Mouse (Mus musculus) E14TG2a.4 (cell line): Measurements from ENCODE around the gene Hspb8.

Source experiments
- H3K27me3 ChIP-seq: 2 replicates; pipeline ENCODE4 v1.6.1; 2014; ENCODE audit warnings: low read length, control low read depth; ENCODE audit not compliant: insufficient read depth
- H3K36me3 ChIP-seq: 2 replicates; pipeline ENCODE4 v1.6.1; 2014; ENCODE audit warnings: low read length, control low read depth; ENCODE audit not compliant: insufficient read depth
- H3K4me1 ChIP-seq: replicated peaks from 2 replicates; pipeline ENCODE4 v1.6.1; 2014; ENCODE audit warnings: low read depth, low read length, control low read depth
- H3K4me3 ChIP-seq: replicated peaks from 2 replicates; pipeline ENCODE4 v1.5.1; 2014; ENCODE audit warnings: mild to moderate bottlenecking, low read length
- H3K9me3 ChIP-seq: 2 replicates; pipeline ENCODE4 v1.6.1; 2014; ENCODE audit warnings: low read length, control low read depth
- CTCF ChIP-seq: conservative IDR thresholded peaks from 2 replicates; pipeline ENCODE4 v1.5.1; 2014; ENCODE audit warnings: low read length
- NANOG ChIP-seq: IDR thresholded peaks from 2 replicates; pipeline ENCODE4 v1.6.1; 2014; ENCODE audit warnings: borderline replicate concordance, low read length, mixed read lengths
- POU5F1 ChIP-seq: IDR thresholded peaks from 2 replicates; pipeline ENCODE4 v1.6.1; 2014; ENCODE audit warnings: low read length, borderline replicate concordance

Hspb8 gene

GRCm38 (mm10) chr5:116378872-116379271 is 43.8 kb downstream of the Hspb8 start:
- no peak for TF ChIP-seq NANOG
- TF ChIP-seq POU5F1, result no peak
- no peak for TF ChIP-seq CTCF
- no peaks in the 10 kb centered on the region for H3K9me3 ChIP-seq

GRCm38 (mm10) chr5:116367923-116368322 is 54.7 kb downstream of the Hspb8 start:
- TF ChIP-seq CTCF (no peak), NANOG (no peak), POU5F1 (no peak)
- no peak overlapping the region for H3K4me3 ChIP-seq
- no peaks in the 10 kb centered on the region for H3K9me3 ChIP-seq
- H3K36me3 ChIP-seq, result no peaks in the 10 kb centered on the region
- 0 out of 2 replicates have a peak, but pooled peaks cover 2% of the 10 kb centered on the region for H3K27me3 ChIP-seq
- H3K4me1 ChIP-seq, result no peaks in the 10 kb centered on the region

More at GRCm38 (mm10) chr5:116378872-116379271, 43.8 kb downstream of the Hspb8 start:
- H3K27me3 ChIP-seq, result peaks cover 30% of the 10 kb centered on the region
- H3K4me3 ChIP-seq, result no peak overlapping the region
- peaks cover 34% of the 10 kb centered on the region for H3K4me1 ChIP-seq
- no peaks in the 10 kb centered on the region for H3K36me3 ChIP-seq

DNA sequence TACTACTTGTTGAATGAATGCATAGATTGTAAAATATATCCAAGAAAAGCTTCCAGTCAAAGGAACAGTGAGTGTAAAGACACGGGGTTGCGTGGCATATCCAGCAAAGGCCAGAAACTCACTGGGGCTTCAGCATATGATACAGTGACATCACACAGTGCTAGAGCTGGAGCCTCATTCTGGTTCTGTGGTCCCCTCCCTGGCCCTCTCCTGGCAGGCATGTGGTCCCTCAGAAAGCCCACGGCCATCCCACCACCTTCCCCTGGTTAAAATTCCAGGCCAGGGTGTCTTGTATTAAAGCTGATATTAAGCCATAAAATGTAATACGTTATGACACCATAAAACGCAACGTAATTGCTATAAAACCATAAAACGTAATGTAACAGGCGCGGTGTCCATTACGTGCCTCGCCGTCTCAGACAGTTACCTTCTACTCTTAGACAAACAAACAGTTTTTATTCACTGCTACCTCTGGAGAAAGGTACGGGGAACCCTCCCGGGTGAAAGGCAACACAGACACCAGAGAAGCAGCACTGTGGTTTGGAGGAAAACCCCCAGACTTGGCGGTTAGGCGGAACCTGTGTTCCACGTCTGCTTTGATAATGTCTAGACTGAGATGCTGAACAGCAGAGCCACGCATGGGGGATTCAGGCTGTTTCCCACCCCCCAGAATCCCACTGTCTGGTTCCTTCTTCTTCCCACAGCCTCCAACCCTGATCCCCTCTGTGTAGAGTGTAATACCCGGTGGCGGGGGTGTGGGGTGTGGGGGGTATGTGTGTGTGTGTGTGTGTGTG is 55.6 kb downstream of the Hspb8 start:
- H3K4me3 ChIP-seq, result no peak overlapping the region

GRCm38 (mm10) chr5:116361342-116361741 is 61.3 kb downstream of the Hspb8 start:
- Histone ChIP-seq H3K9me3 (peaks cover 6% of the 10 kb centered on the region), H3K4me3 (no peak overlapping the region), H3K36me3 (no peaks in the 10 kb centered on the region), H3K4me1 (peaks cover 5% of the 10 kb centered on the region; the same call in 1 of the 2 replicates), H3K27me3 (0 out of 2 replicates have a peak, but pooled peaks cover 2% of the 10 kb centered on the region)
- TF ChIP-seq CTCF (peak; percentile 72), POU5F1 (no peak)

More for the DNA sequence above, 55.6 kb downstream of the Hspb8 start:
- Histone ChIP-seq H3K9me3 (no peaks in the 10 kb centered on the region), H3K36me3 (no peaks in the 10 kb centered on the region), H3K4me1 (no peaks in the 10 kb centered on the region), H3K27me3 (0 out of 2 replicates have a peak, but pooled peaks cover 2% of the 10 kb centered on the region)
- TF ChIP-seq POU5F1 (no peak), CTCF (no peak), NANOG (no peak)

DNA sequence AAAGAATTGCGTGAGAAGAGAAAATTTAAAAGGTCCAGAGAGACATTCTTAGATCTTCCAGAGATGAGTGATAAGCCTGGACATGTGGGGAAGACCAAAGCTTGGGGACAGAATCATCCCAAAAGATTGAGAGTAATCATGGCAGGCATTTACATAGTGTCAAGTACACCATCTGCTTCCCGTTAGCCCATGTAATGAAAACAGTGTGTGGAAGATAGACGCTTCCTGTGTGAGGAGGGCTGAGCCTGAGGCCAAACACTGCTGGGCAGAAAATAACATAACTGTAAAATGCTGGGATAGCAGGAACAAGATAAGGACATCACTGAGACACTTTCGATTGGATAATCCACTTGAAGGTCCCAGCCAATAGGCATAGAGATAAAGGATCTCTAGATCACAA is 61.9 kb downstream of the Hspb8 start:
- no peak for TF ChIP-seq POU5F1
- no peak for TF ChIP-seq NANOG
- no peak for TF ChIP-seq CTCF
- H3K27me3 ChIP-seq, result 0 out of 2 replicates have a peak, but pooled peaks cover 2% of the 10 kb centered on the region
- peaks cover 6% of the 10 kb centered on the region for H3K9me3 ChIP-seq
- no peak overlapping the region for H3K4me3 ChIP-seq
- H3K36me3 ChIP-seq, result no peaks in the 10 kb centered on the region
- peaks cover 5% of the 10 kb centered on the region; the same call in 1 of the 2 replicates for H3K4me1 ChIP-seq
